Mouse (Mus musculus) liver, embryonic 14.5 days (tissue): ENCODE measurements around the gene Siae. TPM values are rescaled to one million over a fixed set of nuclear protein-coding genes. Genes with fewer than 3 reads are reported as not detected.

ENCODE experiments used
- ATAC-seq: fragments of 200-750 bp; cut with Nextera tagmentation; 2 replicates; pipeline ENCODE4 v1.8.0; 2017; ENCODE audit warnings: moderate number of reproducible peaks, mild to moderate bottlenecking, moderate library complexity; ENCODE audit not compliant: insufficient read depth
- DNase-seq, 3 experiments: peaks; one replicate each; pipeline ENCODE4 v3.0.0-alpha.2; 2012 to 2013; ENCODE audit warnings: low read depth in 3 of 3, low spot score in 3 of 3
- H3K27ac ChIP-seq: fragments of 300-500 bp; sonication (generic); 2 replicates; pipeline ENCODE4 v1.5.1; 2014; ENCODE audit warnings: moderate library complexity, mild to moderate bottlenecking, control low read depth, inconsistent platforms
- H3K27me3 ChIP-seq: fragments of 300-500 bp; sonication (generic); 2 replicates; pipeline ENCODE4 v1.6.1; 2014; ENCODE audit warnings: mild to moderate bottlenecking, low read length, moderate library complexity; ENCODE audit not compliant: control insufficient read depth, insufficient read depth
- H3K36me3 ChIP-seq: fragments of 300-500 bp; sonication (generic); replicated peaks from 2 replicates; pipeline ENCODE4 v1.6.1; 2014; ENCODE audit warnings: low read depth; ENCODE audit not compliant: control insufficient read depth, insufficient read depth
- H3K4me1 ChIP-seq, 2 experiments: fragments of 200-500 bp in 1 of 2; fragments of 300-500 bp in 1 of 2; sonication (generic) in 1 of 2; replicated peaks; 2 replicates each; pipeline ENCODE4 v1.6.1; 2012 to 2014; ENCODE audit warnings: antibody characterized with exemption in 1 of 2, inconsistent platforms in 1 of 2, low read length in 1 of 2; ENCODE audit not compliant: control insufficient read depth in 2 of 2, insufficient read depth in 2 of 2
- H3K4me2 ChIP-seq: fragments of 300-500 bp; sonication (generic); 2 replicates; pipeline ENCODE4 v1.6.1; 2014; ENCODE audit warnings: low read depth, mild to moderate bottlenecking, control low read depth, moderate library complexity
- H3K4me3 ChIP-seq, 2 experiments: fragments of 200-500 bp in 1 of 2; fragments of 300-500 bp in 1 of 2; sonication (generic) in 1 of 2; 2 replicates each; pipeline ENCODE4 v1.5.1; 2012 to 2014; ENCODE audit warnings: low read depth in 2 of 2, low read length in 2 of 2, mild to moderate bottlenecking in 2 of 2, control low read depth in 1 of 2, inconsistent platforms in 1 of 2, moderate library complexity in 1 of 2; ENCODE audit not compliant: insufficient read depth in 1 of 2
- H3K9ac ChIP-seq: fragments of 300-500 bp; sonication (generic); replicated peaks from 2 replicates; pipeline ENCODE4 v1.6.1; 2014; ENCODE audit warnings: mild to moderate bottlenecking, control low read depth, moderate library complexity
- H3K9me3 ChIP-seq: fragments of 300-500 bp; sonication (generic); 2 replicates; pipeline ENCODE4 v1.6.1; 2016; ENCODE audit warnings: low read length, mixed read lengths; ENCODE audit not compliant: control insufficient read depth
- CTCF ChIP-seq: IDR thresholded peaks from 2 replicates; pipeline ENCODE4 v1.5.1; 2016; ENCODE audit warnings: antibody characterized with exemption, low read depth, control low read depth
- EP300 ChIP-seq: IDR thresholded peaks from 2 replicates; pipeline ENCODE4 v1.6.1; 2016; ENCODE audit warnings: antibody characterized with exemption, low read depth
- WGBS: fragments of 180-500 bp; shearing (Covaris S2); extraction: QIAGEN DNeasy Blood & Tissue Kit; methylation state at CpG from one replicate; pipeline ENCODE4 v1.1.7; 2014; ENCODE audit not compliant: insufficient replicate concordance; 5-methylcytosine and 5-hydroxymethylcytosine counted together
- polyA plus RNA-seq, 2 experiments: library from polyadenylated mRNA; depleted of rRNA in 1 of 2; stranded (reverse) in 1 of 2; unstranded in 1 of 2; fragments of >200 nt; fragmentation: Nextera tagmentation in 1 of 2; extraction: Ambion mirVana in 1 of 2; gene quantifications; 2 replicates each; pipeline versions ENCODE4 v1.2.1 to v1.2.3; 2012 to 2014

Siae gene
- polyA plus RNA-seq, 2 experiments, result 2.2 to 5.7 TPM

GRCm38 (mm10) chr9:37545166-37545610 is 10.3 kb upstream of the Siae start:
- ATAC-seq (no peak), DNase-seq (no peak)
- no peak for TF ChIP-seq EP300
- TF ChIP-seq CTCF, result no peak
- Histone ChIP-seq H3K4me1 (peaks cover 0 to 3% of the 10 kb centered on the region in 2 experiments; a peak in 1 of 4 replicates), H3K4me2 (peak overlapping the region; percentile 67), H3K27ac (no peak overlapping the region), H3K36me3 (no peaks in the 10 kb centered on the region), H3K9me3 (no peaks in the 10 kb centered on the region), H3K4me3 (peak overlapping the region; percentile 10 to 44; a peak in 2 of 4 replicates), H3K27me3 (peaks cover 7% of the 10 kb centered on the region; the same call in 1 of the 2 replicates), H3K9ac (no peak overlapping the region)
- 36% methylated on average over 17 of the region's 17 CpGs for WGBS

- ATAC-seq (no peak), DNase-seq (no peak)
- peaks cover 7% of the 10 kb centered on the region for H3K27me3 ChIP-seq
- 64% methylated on average over 27 of the region's 27 CpGs for WGBS
- H3K9me3 ChIP-seq, result no peaks in the 10 kb centered on the region
- H3K36me3 ChIP-seq, result no peaks in the 10 kb centered on the region
- H3K27ac ChIP-seq, result no peak overlapping the region
- H3K4me2 ChIP-seq, result no peak overlapping the region
- no peak overlapping the region for H3K9ac ChIP-seq
- H3K4me1 ChIP-seq, result peaks cover 0 to 3% of the 10 kb centered on the region in 2 experiments; a peak in 1 of 4 replicates
- TF ChIP-seq CTCF, result no peak
- no peak for TF ChIP-seq EP300
- H3K4me3 ChIP-seq, result no peak overlapping the region
Measured at GRCm38 (mm10) chr9:37545847-37546452, 9.5 kb upstream of the Siae start.

DNA sequence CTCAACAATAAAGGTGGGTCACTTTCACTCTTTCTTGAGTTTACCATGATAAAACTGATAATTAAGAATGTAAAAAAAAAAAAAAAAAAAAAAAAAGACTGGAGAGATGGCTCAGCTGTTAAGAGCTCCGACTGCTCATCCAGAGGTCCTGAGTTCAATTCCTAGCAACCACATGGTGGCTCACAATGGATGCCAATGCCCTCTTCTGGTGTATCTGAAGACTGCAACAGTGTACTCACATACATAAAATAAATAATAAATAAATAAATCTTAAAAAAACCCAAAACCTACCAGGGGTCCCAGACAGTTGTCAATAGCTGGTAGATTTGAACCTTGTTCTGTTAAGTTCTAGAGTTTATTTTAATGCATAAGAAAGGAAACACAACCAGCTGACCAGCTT is 8.6 kb upstream of the Siae start:
- Histone ChIP-seq H3K36me3 (no peaks in the 10 kb centered on the region), H3K9me3 (no peaks in the 10 kb centered on the region), H3K4me2 (no peak overlapping the region), H3K27me3 (peaks cover 13% of the 10 kb centered on the region), H3K27ac (no peak overlapping the region), H3K4me1 (peaks cover 0 to 7% of the 10 kb centered on the region in 2 experiments; a peak in 2 of 4 replicates), H3K9ac (no peak overlapping the region), H3K4me3 (no peak overlapping the region)
- 52% methylated on average over 1 of the region's 1 CpGs for WGBS
- DNase-seq, result no peak
- no peak for TF ChIP-seq EP300
- TF ChIP-seq CTCF, result peak; percentile 23
- ATAC-seq, result no peak

DNA sequence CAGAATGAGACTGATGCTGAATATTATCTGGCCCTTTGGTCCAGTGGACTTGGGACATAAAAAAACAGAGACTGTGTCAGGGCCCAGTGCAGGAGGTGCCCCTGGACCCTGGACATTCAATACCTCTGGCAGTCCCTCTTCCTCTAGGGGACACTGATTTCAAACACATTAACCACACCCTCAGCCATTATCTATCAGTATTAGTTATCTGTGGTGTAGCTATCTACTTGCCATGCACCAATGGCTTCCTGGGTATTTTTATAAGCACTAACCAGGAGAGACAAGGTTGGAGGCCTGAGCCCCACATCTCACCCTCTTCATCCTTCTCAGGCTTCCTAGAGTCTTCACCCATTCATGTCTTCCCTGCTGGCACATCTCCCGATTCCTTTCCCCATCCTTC is 5.1 kb upstream of the Siae start:
- no peaks in the 10 kb centered on the region for H3K36me3 ChIP-seq
- peaks cover 15% of the 10 kb centered on the region for H3K27me3 ChIP-seq
- no peak overlapping the region for H3K4me3 ChIP-seq
- H3K9ac ChIP-seq, result no peak overlapping the region
- TF ChIP-seq EP300 (no peak), CTCF (no peak)
- no peaks in the 10 kb centered on the region for H3K9me3 ChIP-seq
- DNase-seq (no peak), ATAC-seq (no peak)
- no peak overlapping the region for H3K27ac ChIP-seq
- no peak overlapping the region for H3K4me2 ChIP-seq
- H3K4me1 ChIP-seq, result peaks cover 0 to 33% of the 10 kb centered on the region in 2 experiments; a peak in 2 of 4 replicates
- WGBS, result 45% methylated on average over 1 of the region's 1 CpGs

GRCm38 (mm10) chr9:37551751-37552531 is 3.6 kb upstream of the Siae start:
- no peak overlapping the region for H3K27ac ChIP-seq
- peak overlapping the region; percentile 44 to 51 for H3K4me3 ChIP-seq
- no peaks in the 10 kb centered on the region for H3K36me3 ChIP-seq
- WGBS, result 2% methylated on average over 23 of the region's 23 CpGs
- H3K9ac ChIP-seq, result peak overlapping the region; percentile 55
- TF ChIP-seq EP300 (no peak), CTCF (no peak)
- H3K9me3 ChIP-seq, result no peaks in the 10 kb centered on the region
- DNase-seq (no peak), ATAC-seq (peak; percentile 8; the same call in 1 of the 2 replicates)
- peak overlapping the region; percentile 84 for H3K4me2 ChIP-seq
- peaks cover 8% of the 10 kb centered on the region for H3K27me3 ChIP-seq
- peaks cover 0 to 37% of the 10 kb centered on the region in 2 experiments; a peak in 2 of 4 replicates for H3K4me1 ChIP-seq
